Mouse (Mus musculus): Measurements from ENCODE around the gene Ubn1. TPM values are rescaled to one million over a fixed set of nuclear protein-coding genes. Genes with fewer than 3 reads are reported as not detected.
A peak's percentile ranks its signal among the peaks of the same experiment; 100 is the strongest.

The Ubn1 gene
- total RNA-seq (2021), result 10 to 100 TPM; 24.7 to 25.4 TPM
- long read RNA-seq, experiment 1, full-length matches to known transcripts, result 19 of 34 reads
- long read RNA-seq, experiment 1, partial matches to known transcripts, result 7 of 34 reads
- long read RNA-seq, experiment 1, other reads (novel, unspliced or antisense), result 8 of 34 reads
- long read RNA-seq, experiment 2, full-length matches to known transcripts, result 10 of 25 reads
- long read RNA-seq, experiment 2, partial matches to known transcripts, result 7 of 25 reads
- long read RNA-seq, experiment 2, other reads (novel, unspliced or antisense), result 8 of 25 reads

DNA sequence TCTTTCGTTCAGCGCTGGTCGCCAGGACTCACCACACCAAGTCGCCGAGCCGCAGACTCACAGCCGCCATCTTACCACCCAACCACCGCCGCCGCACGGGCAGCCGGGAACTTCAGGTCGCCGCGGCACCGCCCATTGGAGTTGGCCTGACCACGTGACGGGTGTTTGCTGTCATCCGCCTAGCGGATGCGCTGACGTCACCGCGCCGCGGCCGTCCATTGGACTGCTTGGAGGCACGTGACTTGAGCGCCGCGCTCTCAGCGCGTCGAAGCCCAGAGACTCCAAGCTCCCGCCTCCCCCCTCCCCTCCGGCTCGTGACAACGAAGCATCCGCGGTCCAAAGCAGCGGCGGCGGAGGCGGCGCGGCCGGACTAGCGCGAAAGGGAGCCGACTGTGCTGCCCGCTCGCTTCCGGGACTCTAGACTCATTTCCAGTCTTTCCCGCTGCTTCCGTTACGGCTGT lies at the start of gene Ubn1, which contains the start of gene Glyr1:
Ubn1 (plus strand) TSS at position 284 of the 461 bp plus-strand sequence.
Glyr1 (minus strand) TSS at position 90 of the 461 bp plus-strand sequence.
- Histone ChIP-seq H3K27ac (peak within 1 kb of the TSS; percentile 99), H3K4me3 (peak within 1 kb of the TSS; percentile 96)
- peak; percentile 100 for DNase-seq
- TF ChIP-seq CTCF (IDR thresholded peaks at IDR 0.05), result no peak
- intact Hi-C loops (cut with DNase I), result no loop called here

- Histone ChIP-seq H3K4me3 (no peak overlapping the region), H3K27ac (no peak overlapping the region)
- DNase-seq, result no peak
- no peak for TF ChIP-seq CTCF (IDR thresholded peaks at IDR 0.05)
- intact Hi-C loops (cut with DNase I), result no loop called here
Observed at GRCm38 (mm10) chr16:5000611-5001010, 49.2 kb upstream of the Ubn1 start.

GRCm38 (mm10) chr16:5007067-5007466 lies 42.8 kb upstream of the Ubn1 start, which contains the start of gene Smim22:
Gene Smim22, plus strand, starts transcription at chr16:5007288.
- TF ChIP-seq CTCF (IDR thresholded peaks at IDR 0.05), result no peak
- DNase-seq, result no peak
- Histone ChIP-seq H3K4me3 (no peak within 1 kb of the TSS), H3K27ac (no peak within 1 kb of the TSS)
- intact Hi-C loops (cut with DNase I), result no loop called here

DNA sequence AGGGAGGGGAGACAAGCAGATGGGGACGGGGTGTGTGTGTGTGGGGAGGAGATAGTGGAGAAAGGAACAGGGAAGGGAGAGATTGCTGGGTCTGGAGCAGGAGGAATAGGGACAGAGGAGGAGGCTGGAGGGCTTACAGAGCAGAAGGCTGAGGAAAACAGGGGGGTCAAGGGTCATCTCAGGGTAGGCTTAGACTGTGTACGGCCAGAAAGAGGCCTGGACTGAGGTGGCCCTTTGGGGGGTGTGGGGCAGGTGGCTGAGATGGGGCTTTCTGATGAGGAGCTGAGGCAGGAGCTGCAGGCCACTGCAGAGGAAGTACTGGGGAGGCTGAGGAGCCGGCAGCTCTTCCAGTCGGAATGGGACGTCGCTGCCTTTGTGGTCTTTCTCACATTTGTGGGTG lies 42.4 kb upstream of the Ubn1 start:
- no peak for TF ChIP-seq CTCF (IDR thresholded peaks at IDR 0.05)
- DNase-seq, result no peak
- intact Hi-C loops (cut with DNase I), result no loop called here
- Histone ChIP-seq H3K27ac (no peak overlapping the region), H3K4me3 (no peak overlapping the region)

GRCm38 (mm10) chr16:5008076-5008475 lies 41.8 kb upstream of the Ubn1 start:
- Histone ChIP-seq H3K27ac (no peak overlapping the region), H3K4me3 (no peak overlapping the region)
- DNase-seq, result no peak
- intact Hi-C loops (cut with DNase I), result no loop called here
- no peak for TF ChIP-seq CTCF (IDR thresholded peaks at IDR 0.05)

DNA sequence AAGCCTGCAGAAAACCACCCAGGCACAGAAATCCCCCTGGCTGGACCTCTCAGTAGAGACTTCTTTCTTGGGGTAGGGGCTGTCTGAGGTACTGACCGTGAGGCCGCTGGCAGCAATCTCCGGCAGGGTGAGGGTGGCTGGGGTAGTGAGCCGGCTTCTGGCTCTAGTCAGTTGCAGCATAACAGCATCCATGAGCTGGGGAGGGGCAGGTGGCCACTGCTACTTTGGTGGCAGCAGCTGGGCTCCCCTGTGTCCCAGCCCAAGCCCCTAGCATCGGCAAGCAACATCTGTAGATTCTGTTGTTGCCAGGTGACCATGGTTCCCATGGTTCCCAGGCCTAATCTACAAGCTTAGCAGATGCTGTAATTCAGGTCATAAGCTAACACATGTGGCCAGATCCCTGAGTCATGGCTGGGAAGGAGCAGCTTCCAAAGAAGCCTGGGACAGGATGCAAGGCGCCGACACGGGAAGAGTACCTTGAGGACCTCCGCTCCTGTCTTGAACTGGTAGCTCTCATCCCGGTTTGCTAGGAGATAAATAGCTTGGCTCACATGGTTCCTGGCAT lies 39.4 kb upstream of the Ubn1 start:
- intact Hi-C loops (cut with DNase I), result loop anchor here (5.0 kb wide), 1 partner anchor 43 kb away; no protein-coding TSS in a partner anchor
- Histone ChIP-seq H3K27ac (no peak overlapping the region), H3K4me3 (no peak overlapping the region)
- TF ChIP-seq CTCF (IDR thresholded peaks at IDR 0.05), result no peak
- DNase-seq, result no peak

GRCm38 (mm10) chr16:5011285-5011684 lies 38.6 kb upstream of the Ubn1 start:
- intact Hi-C loops (cut with DNase I), result loop anchor here (5.0 kb wide), 1 partner anchor 44 kb away; no protein-coding TSS in a partner anchor
- Histone ChIP-seq H3K4me3 (no peak overlapping the region), H3K27ac (no peak overlapping the region)
- no peak for TF ChIP-seq CTCF (IDR thresholded peaks at IDR 0.05)
- no peak for DNase-seq

GRCm38 (mm10) chr16:5012036-5013005 lies 37.5 kb upstream of the Ubn1 start:
- no peak for TF ChIP-seq CTCF (IDR thresholded peaks at IDR 0.05)
- intact Hi-C loops (cut with DNase I), result loop anchor here (5.0 kb wide), 1 partner anchor 45 kb away; no protein-coding TSS in a partner anchor
- DNase-seq, result no peak
- Histone ChIP-seq H3K4me3 (peak overlapping the region; percentile 95), H3K27ac (peak overlapping the region; percentile 80; the same call in 1 of the 2 replicates)

- TF ChIP-seq CTCF (IDR thresholded peaks at IDR 0.05), result peak; percentile 20; the same call in 1 of the 2 replicates
- Histone ChIP-seq H3K4me3 (peak within 1 kb of the TSS; percentile 95), H3K27ac (peak within 1 kb of the TSS; percentile 80)
- peak; percentile 99 for DNase-seq
- intact Hi-C loops (cut with DNase I), result loop anchor here (5.0 kb wide), 1 partner anchor 46 kb away; no protein-coding TSS in a partner anchor
Observed at GRCm38 (mm10) chr16:5013054-5013838, 36.6 kb upstream of the Ubn1 start, which contains the start of gene Rogdi. Gene Rogdi, minus strand, starts transcription at chr16:5013553.

- no peak overlapping the region for H3K27ac ChIP-seq
- no peak for DNase-seq
- no peak overlapping the region for H3K4me3 ChIP-seq
- no peak for TF ChIP-seq CTCF (IDR thresholded peaks at IDR 0.05)
- intact Hi-C loops (cut with DNase I), result loop anchor here (5.0 kb wide), 1 partner anchor 47 kb away; no protein-coding TSS in a partner anchor
Observed at GRCm38 (mm10) chr16:5014578-5014977, 35.3 kb upstream of the Ubn1 start.

GRCm38 (mm10) chr16:5024021-5024420 lies 25.8 kb upstream of the Ubn1 start:
- no peak overlapping the region for H3K4me3 ChIP-seq
- TF ChIP-seq CTCF (IDR thresholded peaks at IDR 0.05), result no peak
- no peak for DNase-seq
- intact Hi-C loops (cut with DNase I), result no loop called here
- no peak overlapping the region for H3K27ac ChIP-seq

All from gastrocnemius, adult 2 months (tissue).